Mouse (Mus musculus) intestine, embryonic 15.5 days (tissue): ENCODE results near the gene Clip4. TPM values are rescaled to one million over a fixed set of nuclear protein-coding genes. Genes with fewer than 3 reads are reported as not detected.
"Not testable (repeated sequence)": the region's sequence is repeated elsewhere in the genome, so short reads cannot be mapped to it uniquely, and the experiment has no call there.

Experiments
- ATAC-seq: fragments of 200-750 bp; cut with Nextera tagmentation; 2 replicates; pipeline ENCODE4 v1.8.0; 2017; ENCODE audit warnings: moderate TSS enrichment, moderate library complexity
- H3K27ac ChIP-seq: fragments of 300-500 bp; sonication (generic); 2 replicates; pipeline ENCODE4 v1.5.1; 2015; ENCODE audit warnings: mild to moderate bottlenecking, inconsistent platforms
- H3K27me3 ChIP-seq: fragments of 300-500 bp; sonication (generic); replicated peaks from 2 replicates; pipeline ENCODE4 v1.6.1; 2015; ENCODE audit warnings: inconsistent platforms
- H3K36me3 ChIP-seq: fragments of 300-500 bp; sonication (generic); 2 replicates; pipeline ENCODE4 v1.6.1; 2015; ENCODE audit warnings: inconsistent platforms
- H3K4me1 ChIP-seq: fragments of 300-500 bp; sonication (generic); replicated peaks from 2 replicates; pipeline ENCODE4 v1.6.1; 2015; ENCODE audit warnings: inconsistent platforms
- H3K4me2 ChIP-seq: fragments of 300-500 bp; sonication (generic); replicated peaks from 2 replicates; pipeline ENCODE4 v1.6.1; 2015; ENCODE audit warnings: mild to moderate bottlenecking, inconsistent platforms
- H3K4me3 ChIP-seq: fragments of 300-500 bp; sonication (generic); replicated peaks from 2 replicates; pipeline ENCODE4 v1.5.1; 2015; ENCODE audit warnings: inconsistent platforms
- H3K9ac ChIP-seq: fragments of 300-500 bp; sonication (generic); 2 replicates; pipeline ENCODE4 v1.6.1; 2015; ENCODE audit warnings: inconsistent platforms
- H3K9me3 ChIP-seq: fragments of 300-500 bp; sonication (generic); 2 replicates; pipeline ENCODE4 v1.6.1; 2016; ENCODE audit warnings: inconsistent platforms
- WGBS: fragments of 180-500 bp; shearing (Covaris S2); methylation state at CpG from one replicate; pipeline ENCODE4 v1.1.7; 2015; 5-methylcytosine and 5-hydroxymethylcytosine counted together
- polyA plus RNA-seq: library from polyadenylated mRNA; unstranded; fragments of >200 nt; fragmentation: Nextera tagmentation; extraction: Ambion mirVana; gene quantifications from 2 replicates; pipeline ENCODE4 v1.2.1, GENCODE M21; 2015

Gene Clip4
- 3.4 and 3.9 TPM in 2 replicates for polyA plus RNA-seq

DNA sequence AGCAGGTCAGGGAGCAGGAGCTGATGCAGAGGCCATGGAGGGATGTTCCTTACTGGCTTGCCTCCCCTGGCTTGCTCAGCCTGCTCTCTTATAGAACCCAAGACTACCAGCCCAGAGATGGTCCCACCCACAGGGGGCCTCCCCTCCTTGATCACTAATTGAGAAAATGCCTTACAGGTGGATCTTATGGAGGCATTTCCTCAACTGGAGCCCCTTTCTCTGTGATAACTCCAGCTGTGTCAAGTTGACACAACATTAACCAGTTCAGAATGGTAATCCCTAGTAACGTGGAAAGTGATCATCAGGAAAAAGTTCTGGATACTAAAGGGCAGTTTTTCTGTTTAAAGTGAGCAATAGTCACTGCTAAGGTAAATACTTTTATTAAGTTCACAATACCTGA is at the start of gene Clip4:
Clip4 (plus strand) TSS at position 301 of the 400 bp plus-strand sequence.
- H3K27ac ChIP-seq, H3K4me2 ChIP-seq, H3K36me3 ChIP-seq, H3K9ac ChIP-seq, H3K27me3 ChIP-seq, H3K4me3 ChIP-seq, H3K4me1 ChIP-seq, H3K9me3 ChIP-seq, ATAC-seq: not testable (repeated sequence)
- 63% methylated on average over 1 of the region's 1 CpGs for WGBS

DNA sequence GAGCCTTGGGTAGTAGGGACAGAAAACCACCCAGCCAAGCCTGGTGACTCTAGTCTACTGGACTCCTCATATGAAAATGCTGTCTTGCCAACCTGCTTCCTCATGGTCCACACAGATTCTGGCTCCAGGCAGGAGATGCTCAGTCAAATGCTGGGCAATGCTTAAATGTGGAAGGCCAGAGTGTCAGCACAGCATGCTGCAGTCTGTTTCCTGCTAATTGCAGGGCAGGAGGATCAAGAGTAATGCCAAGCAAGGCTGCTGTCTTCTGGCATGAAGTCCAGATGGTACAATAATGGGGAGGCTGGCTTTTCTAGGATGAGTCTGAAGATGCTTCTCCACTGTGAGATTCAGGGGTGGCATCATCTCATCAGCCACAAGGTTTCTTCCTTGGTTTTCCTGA is 47.8 kb upstream of the Clip4 start:
- Histone ChIP-seq H3K36me3 (no peaks in the 10 kb centered on the region), H3K9me3 (no peaks in the 10 kb centered on the region), H3K27me3 (no peaks in the 10 kb centered on the region), H3K4me1 (no peaks in the 10 kb centered on the region), H3K27ac (no peak overlapping the region), H3K9ac (no peak overlapping the region), H3K4me2 (no peak overlapping the region), H3K4me3 (no peak overlapping the region)
- no peak for ATAC-seq

DNA sequence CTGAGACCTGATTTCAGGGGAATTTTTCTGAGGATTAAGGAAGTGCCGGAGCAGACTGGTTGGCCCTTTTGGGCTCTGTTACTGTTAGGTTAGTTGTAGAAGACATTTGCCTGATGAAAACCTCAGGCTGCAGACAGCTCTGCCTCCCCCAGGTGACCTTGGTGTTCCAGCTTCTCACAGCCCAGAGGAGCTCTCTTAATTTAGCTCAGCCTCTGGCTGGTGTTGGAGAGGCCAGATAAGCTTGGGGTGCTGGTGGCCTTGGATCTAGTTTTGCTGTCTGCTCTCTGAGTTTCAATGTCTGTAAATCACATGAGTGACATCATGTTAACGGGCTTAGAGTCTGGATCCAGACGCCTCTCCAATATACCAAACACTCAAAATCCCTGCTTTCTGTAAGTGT is 47.3 kb upstream of the Clip4 start:
- WGBS = 58% methylated on average over 3 of the region's 3 CpGs
- ATAC-seq = no peak
- Histone ChIP-seq H3K4me2 (no peak overlapping the region), H3K27me3 (no peaks in the 10 kb centered on the region), H3K4me1 (no peaks in the 10 kb centered on the region), H3K4me3 (no peak overlapping the region), H3K27ac (no peak overlapping the region), H3K9me3 (no peaks in the 10 kb centered on the region), H3K9ac (no peak overlapping the region), H3K36me3 (no peaks in the 10 kb centered on the region)

DNA sequence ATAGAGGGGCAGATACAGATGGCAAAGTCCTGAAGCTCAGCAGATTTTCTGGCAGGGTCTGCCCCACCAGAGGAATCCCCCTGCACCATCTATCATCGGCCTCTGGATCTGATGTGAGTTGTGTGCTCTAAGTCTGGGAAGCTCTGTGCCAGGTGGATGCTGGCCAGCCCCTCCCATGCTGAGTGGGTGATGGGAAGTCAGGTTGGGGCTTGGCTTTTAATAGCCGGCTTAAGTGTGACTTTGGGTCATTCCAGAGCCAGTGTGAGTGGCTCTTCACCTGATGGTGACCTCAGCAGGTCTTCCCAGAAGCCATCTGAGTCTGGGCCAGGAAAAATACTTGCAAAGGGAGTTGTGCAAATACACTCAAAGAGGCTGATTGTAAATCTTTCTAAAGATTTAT is 37.6 kb upstream of the Clip4 start:
- Histone ChIP-seq H3K9me3 (no peaks in the 10 kb centered on the region), H3K27me3 (no peaks in the 10 kb centered on the region), H3K27ac (no peak overlapping the region), H3K4me2 (no peak overlapping the region), H3K4me1 (no peaks in the 10 kb centered on the region), H3K9ac (no peak overlapping the region), H3K36me3 (no peaks in the 10 kb centered on the region), H3K4me3 (no peak overlapping the region)
- WGBS = 42% methylated on average over 2 of the region's 2 CpGs
- no peak for ATAC-seq

DNA sequence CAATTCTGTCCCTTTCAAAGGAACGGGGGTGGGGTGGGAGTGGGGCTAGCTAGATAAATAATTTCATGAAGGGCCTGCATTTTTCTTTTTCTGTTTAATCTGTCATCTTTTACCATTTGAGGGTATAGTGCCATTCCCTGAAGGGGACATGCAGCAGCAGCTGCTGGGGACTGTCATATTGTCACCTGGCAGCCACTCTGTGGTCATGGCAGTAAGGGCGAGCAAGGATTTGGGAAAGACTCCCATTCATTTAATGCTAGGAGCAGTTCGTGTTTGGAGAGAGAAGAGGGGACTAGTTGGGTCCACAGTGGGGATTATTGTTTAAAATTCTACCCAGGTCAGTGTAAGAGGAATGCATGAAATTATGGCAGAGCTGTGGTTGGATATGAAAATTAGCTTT is 31.8 kb upstream of the Clip4 start:
- Histone ChIP-seq H3K4me1 (no peaks in the 10 kb centered on the region), H3K9me3 (no peaks in the 10 kb centered on the region), H3K36me3 (no peaks in the 10 kb centered on the region), H3K9ac (no peak overlapping the region), H3K27ac (no peak overlapping the region), H3K4me2 (no peak overlapping the region), H3K27me3 (no peaks in the 10 kb centered on the region), H3K4me3 (no peak overlapping the region)
- 46% methylated on average over 3 of the region's 3 CpGs for whole genome bisulfite sequencing
- no peak for ATAC-seq

DNA sequence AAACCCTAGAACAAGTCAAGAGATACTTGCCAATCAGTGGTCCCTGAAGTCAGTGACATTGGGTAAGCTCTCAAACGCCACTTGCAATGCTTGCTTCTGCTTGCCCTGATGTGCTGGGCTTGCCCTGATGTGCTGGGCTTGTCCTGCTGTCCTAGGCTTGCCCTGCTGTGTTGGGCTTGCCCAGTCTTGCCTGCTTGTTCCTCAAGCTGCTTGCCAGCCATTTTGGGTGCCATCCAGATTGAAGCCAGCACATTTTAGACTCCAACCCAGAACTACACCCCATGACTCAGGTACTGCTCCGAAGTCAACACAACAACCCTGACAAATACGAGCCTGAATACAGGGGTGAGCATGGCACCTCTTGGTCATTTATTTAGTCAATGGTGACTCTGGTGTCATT is 26.1 kb upstream of the Clip4 start:
- Histone ChIP-seq H3K9me3 (no peaks in the 10 kb centered on the region), H3K36me3 (no peaks in the 10 kb centered on the region), H3K4me2 (no peak overlapping the region), H3K27me3 (no peaks in the 10 kb centered on the region), H3K4me1 (0 out of 2 replicates have a peak, but pooled peaks cover 2% of the 10 kb centered on the region), H3K27ac (no peak overlapping the region), H3K4me3 (no peak overlapping the region), H3K9ac (no peak overlapping the region)
- no peak for ATAC-seq
- 80% methylated on average over 3 of the region's 3 CpGs for WGBS

DNA sequence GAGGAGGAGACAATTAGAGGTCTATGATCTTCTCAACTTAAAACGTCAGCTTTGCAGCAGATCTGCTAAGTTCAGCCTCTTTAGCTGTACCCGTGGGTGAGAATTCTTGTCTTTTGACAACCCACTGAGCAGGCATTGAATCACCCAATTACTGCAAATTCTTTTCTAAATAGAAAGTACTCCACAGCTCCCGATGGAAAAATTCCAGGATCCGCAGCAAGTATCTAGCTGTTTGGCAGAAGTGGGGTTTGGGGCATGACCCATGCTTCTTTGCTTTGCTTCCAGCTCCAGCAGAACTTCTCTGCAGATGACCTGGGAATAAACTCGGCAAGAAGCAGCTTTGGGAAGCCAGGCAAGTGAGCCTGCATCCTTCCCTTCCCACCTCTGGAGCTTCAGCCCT is 25.3 kb upstream of the Clip4 start:
- ATAC-seq = no peak
- H3K27me3 ChIP-seq = no peaks in the 10 kb centered on the region; the same call in 1 of the 2 replicates
- no peaks in the 10 kb centered on the region for H3K9me3 ChIP-seq
- no peak overlapping the region for H3K4me3 ChIP-seq
- 36% methylated on average over 5 of the region's 5 CpGs for WGBS
- H3K27ac ChIP-seq = no peak overlapping the region
- H3K4me2 ChIP-seq = no peak overlapping the region
- no peaks in the 10 kb centered on the region for H3K36me3 ChIP-seq
- no peak overlapping the region for H3K9ac ChIP-seq
- H3K4me1 ChIP-seq = 0 out of 2 replicates have a peak, but pooled peaks cover 2% of the 10 kb centered on the region

DNA sequence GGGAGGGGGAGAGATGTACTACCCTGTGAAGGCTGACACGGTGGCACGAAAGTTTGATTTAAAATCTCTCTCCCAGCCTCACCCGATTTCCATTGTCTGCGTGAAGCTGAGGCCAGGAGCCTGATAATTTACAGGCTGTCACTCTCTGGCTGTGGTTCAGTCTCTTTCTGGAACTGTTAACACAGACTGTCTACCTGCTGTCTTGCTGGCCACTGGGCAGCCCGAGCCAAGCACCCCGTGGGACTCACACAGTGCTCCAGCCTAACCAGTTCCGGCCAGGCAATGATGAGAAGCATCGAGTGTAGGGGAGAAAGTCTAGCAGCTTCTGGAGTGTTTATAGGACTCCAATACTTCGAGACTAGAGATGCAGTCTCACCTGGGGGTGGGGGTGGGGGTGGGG is 22.2 kb upstream of the Clip4 start:
- no peak for ATAC-seq
- no peak overlapping the region for H3K4me3 ChIP-seq

DNA sequence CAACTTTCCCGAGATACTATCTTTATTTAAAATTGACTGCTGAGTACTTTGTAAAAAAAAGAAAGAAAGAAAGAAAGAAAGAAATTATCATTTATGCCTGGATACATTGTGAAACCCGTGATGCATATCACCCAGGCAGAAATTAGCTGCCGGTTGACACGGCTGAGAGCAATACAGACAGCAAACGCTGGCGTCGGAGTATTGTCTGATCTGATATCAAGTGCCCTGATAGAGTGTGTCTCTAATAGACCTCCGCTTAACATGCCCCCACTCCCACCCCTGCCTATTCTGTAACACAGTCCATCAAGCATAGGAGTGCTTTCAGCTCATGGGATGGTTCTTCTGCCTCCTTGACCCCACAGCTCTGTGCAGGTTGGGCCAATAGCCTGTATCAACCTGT is 20.7 kb upstream of the Clip4 start:
- Histone ChIP-seq H3K4me3 (no peak overlapping the region), H3K27ac (no peak overlapping the region), H3K4me2 (no peak overlapping the region), H3K4me1 (0 out of 2 replicates have a peak, but pooled peaks cover 2% of the 10 kb centered on the region), H3K9ac (no peak overlapping the region), H3K36me3 (no peaks in the 10 kb centered on the region), H3K9me3 (no peaks in the 10 kb centered on the region), H3K27me3 (no peaks in the 10 kb centered on the region; the same call in 1 of the 2 replicates)
- no peak for ATAC-seq
- 86% methylated on average over 8 of the region's 8 CpGs for WGBS

More for the DNA sequence above, 22.2 kb upstream of the Clip4 start:
- Histone ChIP-seq H3K9me3 (no peaks in the 10 kb centered on the region), H3K36me3 (no peaks in the 10 kb centered on the region), H3K27me3 (no peaks in the 10 kb centered on the region; the same call in 1 of the 2 replicates), H3K27ac (no peak overlapping the region), H3K9ac (no peak overlapping the region), H3K4me1 (0 out of 2 replicates have a peak, but pooled peaks cover 2% of the 10 kb centered on the region), H3K4me2 (no peak overlapping the region)
- 73% methylated on average over 9 of the region's 9 CpGs for WGBS

DNA sequence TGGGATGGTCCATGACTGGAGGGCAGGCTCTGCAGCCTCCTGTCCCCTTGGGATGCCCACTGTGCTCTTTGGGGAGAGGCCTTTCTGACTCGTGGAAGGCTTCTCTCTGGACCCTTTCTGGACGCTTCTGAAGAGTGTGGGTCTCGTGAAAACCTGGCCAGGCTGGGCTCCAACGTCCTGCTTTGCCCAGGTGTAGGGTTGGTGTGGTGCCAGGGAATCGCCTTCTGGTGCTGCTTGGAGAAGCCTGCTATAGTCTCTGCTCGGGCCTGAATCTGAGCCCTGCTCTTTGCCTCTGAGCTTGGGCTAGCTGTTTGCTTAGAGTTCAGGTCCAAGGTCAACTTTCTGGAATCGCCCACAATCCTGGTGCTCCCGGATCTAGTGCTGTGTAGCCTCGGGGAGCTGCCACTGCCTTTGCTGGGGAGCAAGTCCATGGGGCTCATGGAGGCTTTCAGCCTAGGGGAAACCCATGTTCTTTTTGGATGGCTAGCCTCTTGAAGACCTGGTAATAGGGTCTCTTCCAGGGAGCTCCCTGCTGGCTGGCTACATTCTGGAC is 18.6 kb upstream of the Clip4 start:
- no peak overlapping the region for H3K27ac ChIP-seq
- ATAC-seq = no peak
- no peak overlapping the region for H3K4me2 ChIP-seq
- H3K4me3 ChIP-seq = no peak overlapping the region
- no peaks in the 10 kb centered on the region; the same call in 1 of the 2 replicates for H3K27me3 ChIP-seq
- H3K36me3 ChIP-seq = no peaks in the 10 kb centered on the region
- WGBS = 62% methylated on average over 9 of the region's 9 CpGs
- H3K9me3 ChIP-seq = no peaks in the 10 kb centered on the region
- no peak overlapping the region for H3K9ac ChIP-seq
- H3K4me1 ChIP-seq = no peaks in the 10 kb centered on the region

DNA sequence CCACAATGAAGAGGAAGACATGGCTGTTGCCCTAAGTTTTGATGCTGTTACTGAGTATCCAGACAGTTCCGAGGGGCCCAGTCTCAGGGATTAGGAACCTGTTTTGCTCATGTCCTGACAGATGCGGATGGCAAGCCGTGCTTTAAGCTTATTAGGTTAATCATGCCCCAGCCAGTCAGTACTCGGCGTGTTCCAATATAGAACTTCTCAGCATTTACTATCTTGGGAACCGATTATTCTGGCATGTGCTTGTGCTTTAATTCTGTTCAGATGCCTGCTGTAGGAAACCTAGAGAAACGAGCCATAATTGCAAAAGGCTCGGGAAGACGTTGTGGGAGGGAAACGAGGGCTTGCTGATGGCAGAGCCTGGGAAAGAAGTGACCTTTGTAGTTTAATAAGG is 15.4 kb upstream of the Clip4 start, which contains the start of gene Pcare:
Pcare (minus strand) TSS at position 64 of the 400 bp plus-strand sequence.
- ATAC-seq = no peak
- no peaks in the 10 kb centered on the region; the same call in 1 of the 2 replicates for H3K27me3 ChIP-seq
- H3K4me2 ChIP-seq = no peak within 1 kb of the TSS
- H3K9ac ChIP-seq = no peak within 1 kb of the TSS
- WGBS = 73% methylated on average over 10 of the region's 10 CpGs
- H3K9me3 ChIP-seq = no peaks in the 10 kb centered on the region
- H3K4me1 ChIP-seq = no peaks in the 10 kb centered on the region
- no peaks in the 10 kb centered on the region for H3K36me3 ChIP-seq
- no peak within 1 kb of the TSS for H3K4me3 ChIP-seq
- H3K27ac ChIP-seq = no peak within 1 kb of the TSS

DNA sequence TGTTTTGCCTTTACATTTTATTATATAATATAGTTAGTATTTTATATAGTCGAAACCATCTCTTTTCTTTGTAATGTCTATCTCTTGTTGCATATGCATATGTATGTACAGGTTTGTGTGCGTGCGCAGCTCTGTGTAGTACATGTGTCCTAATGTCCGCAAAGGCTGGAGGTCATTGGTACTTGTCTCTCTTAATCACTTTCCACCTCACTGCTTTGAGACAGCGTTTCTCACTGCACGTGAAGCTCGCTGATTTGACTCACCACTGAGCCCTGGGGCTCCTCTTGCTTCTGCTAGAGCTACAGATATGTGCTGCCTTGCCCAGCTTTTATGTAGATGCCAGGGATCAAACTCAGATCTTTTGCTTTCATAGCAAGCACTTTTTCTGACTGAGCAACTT is 7.7 kb upstream of the Clip4 start:
- Histone ChIP-seq H3K27me3 (no peaks in the 10 kb centered on the region), H3K4me3 (no peak overlapping the region), H3K9ac (no peak overlapping the region), H3K4me1 (no peaks in the 10 kb centered on the region), H3K27ac (no peak overlapping the region), H3K4me2 (no peak overlapping the region), H3K36me3 (no peaks in the 10 kb centered on the region), H3K9me3 (no peaks in the 10 kb centered on the region)
- no peak for ATAC-seq
- 90% methylated on average over 7 of the region's 7 CpGs for WGBS

DNA sequence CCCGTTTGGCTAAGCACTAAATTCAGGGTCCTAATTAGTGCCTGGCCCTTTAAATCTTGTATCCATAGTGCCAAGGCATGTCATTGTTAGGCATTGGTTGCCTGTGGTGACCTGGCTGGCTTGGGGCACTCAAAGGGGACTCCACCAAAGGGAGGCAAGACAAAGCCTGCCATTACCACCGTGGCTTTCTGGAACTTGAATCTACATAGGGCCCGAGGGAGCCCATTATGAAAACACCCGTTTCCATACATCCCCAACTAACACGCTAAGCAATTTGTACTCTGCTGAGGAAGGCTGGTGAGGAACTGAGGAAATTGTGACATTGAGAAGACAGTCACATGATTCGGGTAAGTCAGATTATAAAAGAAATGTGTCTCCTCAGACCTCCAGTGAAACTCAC is 1.3 kb downstream of the Clip4 start:
- Histone ChIP-seq H3K27ac (no peak overlapping the region), H3K4me1 (no peaks in the 10 kb centered on the region), H3K36me3 (no peaks in the 10 kb centered on the region), H3K4me2 (no peak overlapping the region), H3K9me3 (no peaks in the 10 kb centered on the region), H3K4me3 (no peak overlapping the region), H3K27me3 (no peaks in the 10 kb centered on the region), H3K9ac (no peak overlapping the region)
- WGBS = 58% methylated on average over 6 of the region's 6 CpGs
- no peak for ATAC-seq
